Comparison of ENCODE assay signal across 18 mouse cellular contexts in the genomic region with DNA sequence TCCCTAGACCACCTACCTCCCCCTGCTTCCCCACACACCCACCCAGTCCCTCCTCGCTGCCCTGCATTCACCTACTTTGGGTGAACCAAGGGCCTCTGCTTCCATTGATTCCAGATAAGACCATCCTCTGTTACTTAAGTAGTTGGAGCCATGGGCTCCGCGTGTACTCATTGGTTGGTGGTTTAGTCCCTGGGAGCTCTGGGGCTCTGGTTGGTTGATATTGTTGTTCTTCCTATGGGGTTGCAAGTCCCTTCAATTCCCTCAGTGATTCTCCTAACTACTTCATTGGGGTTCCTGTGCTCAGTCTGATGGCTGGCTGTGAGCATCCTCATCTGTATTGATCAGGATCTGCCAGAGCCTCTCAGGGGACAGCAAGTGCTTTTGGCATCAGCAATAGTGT.
"Had no signal": no experiment of that assay in that cellular context is flagged by ENCODE, and none has a peak within 500 bp of the region (broad histone marks: within the 10 kb centered on the region; RNA-seq: fewer than 3 reads in every experiment).

No protein-coding gene starts in this region.

- H3K4me1 ChIP-seq: liver, embryonic 13.5 days; neural tube, embryonic 12.5 days; neural tube, embryonic 15.5 days had no signal

- H3K27me3 ChIP-seq: liver, embryonic 13.5 days; neural tube, embryonic 12.5 days; neural tube, embryonic 15.5 days had no signal

- H3K9me3 ChIP-seq: liver, embryonic 13.5 days; neural tube, embryonic 12.5 days; neural tube, embryonic 15.5 days had no signal

- H3K9ac ChIP-seq: liver, embryonic 13.5 days; neural tube, embryonic 12.5 days; neural tube, embryonic 15.5 days had no signal

- H3K4me2 ChIP-seq: liver, embryonic 13.5 days; midbrain, embryonic 11.5 days; neural tube, embryonic 12.5 days; neural tube, embryonic 15.5 days had no signal

- H3K27ac ChIP-seq: kidney, postnatal 0 days; layer of hippocampus, adult 2 months; liver, embryonic 13.5 days; neural tube, embryonic 12.5 days; neural tube, embryonic 15.5 days; stomach, postnatal 0 days had no signal

- H3K4me3 ChIP-seq: layer of hippocampus, adult 2 months; liver, embryonic 13.5 days; neural tube, embryonic 12.5 days; neural tube, embryonic 15.5 days had no signal

- H3K36me3 ChIP-seq: liver, embryonic 13.5 days; neural tube, embryonic 12.5 days; neural tube, embryonic 15.5 days had no signal

- DNase-seq: kidney, adult 9 months; kidney, postnatal 25 days; layer of hippocampus, adult 9-11 months; liver, embryonic 13.5 days; lung, adult 2 months; lung, postnatal 14 days; lung, postnatal 4 days; midbrain, embryonic 14.5 days; right cerebral cortex, adult 18-20 months; right cerebral cortex, postnatal 14 days; right cerebral cortex, postnatal 4 days; thymus, postnatal 25 days had no signal
